Mouse (Mus musculus) kidney, adult 8-10 months (tissue): ENCODE measurements around the gene Ranbp2.
"Not testable (repeated sequence)": the region's sequence is repeated elsewhere in the genome, so short reads cannot be mapped to it uniquely, and the experiment has no call there.

Experiments used
- DNase-seq, 2 experiments: peaks; one replicate each; pipeline ENCODE4 v3.0.0; 2022

Gene Ranbp2

DNA sequence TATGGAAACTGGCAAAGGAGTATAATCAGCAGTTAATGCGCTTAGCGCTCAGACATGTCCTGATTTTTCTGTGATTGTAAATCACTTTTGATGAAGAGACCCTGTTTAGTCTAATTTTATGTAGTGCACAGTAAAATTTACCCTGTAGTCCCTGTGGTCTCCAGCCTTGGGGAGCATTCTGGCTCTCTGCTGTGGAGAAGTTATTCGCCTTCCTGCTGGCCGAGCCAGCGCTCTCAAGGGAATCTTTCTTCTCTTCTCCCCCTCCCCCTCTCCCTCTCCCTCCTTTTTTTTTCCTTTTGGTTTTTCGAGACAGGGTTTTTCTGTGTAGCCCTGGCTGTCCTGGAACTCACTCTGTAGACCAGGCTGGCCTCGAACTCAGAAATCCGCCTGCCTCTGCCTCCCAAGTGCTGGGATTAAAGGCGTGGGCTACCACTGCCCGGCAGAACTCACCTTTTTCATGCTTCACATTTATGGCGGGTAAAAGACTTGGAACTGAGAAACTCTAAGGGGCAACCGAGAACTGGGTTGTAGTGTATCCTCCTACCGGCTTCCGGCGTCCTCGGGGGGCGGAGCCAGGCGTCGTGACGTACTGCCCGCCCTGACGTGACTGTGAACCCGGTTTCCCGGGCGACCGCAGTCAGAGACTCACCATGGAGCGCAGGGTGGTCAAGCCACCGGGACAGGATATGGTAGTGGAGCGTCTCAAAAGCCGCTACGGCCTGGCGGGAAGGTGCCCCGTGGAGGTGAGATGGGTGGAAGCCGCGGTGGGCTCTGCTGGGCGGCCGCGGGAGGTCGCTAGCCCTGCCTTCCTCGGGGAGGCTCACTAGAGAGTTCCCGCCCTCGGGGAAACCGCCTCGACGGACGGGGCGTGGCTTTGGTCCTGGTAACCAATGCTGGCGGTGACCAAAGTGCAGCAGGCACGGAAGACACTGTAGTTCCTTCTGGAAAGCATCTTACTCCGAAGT lies 50.9 kb downstream of the Ranbp2 start, which contains the start of gene Ccdc138:
Gene Ccdc138 (plus strand): TSS at position 629 of the 965 bp plus-strand sequence.
- peak; percentile 93 to 95 for DNase-seq

DNA sequence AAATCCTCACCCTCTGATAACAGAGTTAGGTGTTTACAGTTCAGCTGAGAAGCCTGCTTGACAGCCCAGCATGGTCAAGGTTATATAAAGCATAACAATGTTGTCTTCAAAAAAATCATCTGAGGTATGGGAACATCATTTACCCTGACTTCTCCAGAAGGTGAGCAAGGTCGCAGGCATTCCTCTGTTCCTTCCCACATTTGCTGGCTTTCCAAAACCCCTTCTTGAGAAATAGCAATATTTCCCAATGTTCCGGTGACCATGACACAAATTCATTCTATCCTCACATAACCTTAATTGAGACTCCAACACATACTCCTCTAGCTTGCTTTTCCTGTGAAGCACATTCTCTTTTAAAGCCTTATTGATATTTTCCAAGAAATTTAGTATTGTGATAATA lies 51.8 kb downstream of the Ranbp2 start:
- DNase-seq = no peak

DNA sequence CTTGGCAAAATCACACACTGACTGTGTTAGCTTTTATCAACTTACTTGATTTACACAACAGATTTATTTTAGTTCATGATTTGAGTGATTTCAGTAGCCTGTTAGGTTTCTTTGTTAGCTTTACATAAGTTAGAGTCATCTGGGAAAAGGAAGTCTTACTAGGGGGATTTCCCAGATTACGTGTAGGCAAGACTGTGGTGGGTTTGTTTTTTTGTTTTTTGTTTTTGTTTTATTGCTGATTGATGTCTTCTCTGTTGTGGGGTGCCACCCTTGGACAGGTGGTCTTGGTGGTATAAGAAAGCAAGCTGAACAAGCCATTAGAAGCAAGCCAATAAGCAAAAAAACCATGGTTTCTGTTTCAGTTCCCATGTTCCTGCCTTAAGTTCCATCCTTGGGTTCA lies 82.6 kb downstream of the Ranbp2 start:
- DNase-seq = no peak

DNA sequence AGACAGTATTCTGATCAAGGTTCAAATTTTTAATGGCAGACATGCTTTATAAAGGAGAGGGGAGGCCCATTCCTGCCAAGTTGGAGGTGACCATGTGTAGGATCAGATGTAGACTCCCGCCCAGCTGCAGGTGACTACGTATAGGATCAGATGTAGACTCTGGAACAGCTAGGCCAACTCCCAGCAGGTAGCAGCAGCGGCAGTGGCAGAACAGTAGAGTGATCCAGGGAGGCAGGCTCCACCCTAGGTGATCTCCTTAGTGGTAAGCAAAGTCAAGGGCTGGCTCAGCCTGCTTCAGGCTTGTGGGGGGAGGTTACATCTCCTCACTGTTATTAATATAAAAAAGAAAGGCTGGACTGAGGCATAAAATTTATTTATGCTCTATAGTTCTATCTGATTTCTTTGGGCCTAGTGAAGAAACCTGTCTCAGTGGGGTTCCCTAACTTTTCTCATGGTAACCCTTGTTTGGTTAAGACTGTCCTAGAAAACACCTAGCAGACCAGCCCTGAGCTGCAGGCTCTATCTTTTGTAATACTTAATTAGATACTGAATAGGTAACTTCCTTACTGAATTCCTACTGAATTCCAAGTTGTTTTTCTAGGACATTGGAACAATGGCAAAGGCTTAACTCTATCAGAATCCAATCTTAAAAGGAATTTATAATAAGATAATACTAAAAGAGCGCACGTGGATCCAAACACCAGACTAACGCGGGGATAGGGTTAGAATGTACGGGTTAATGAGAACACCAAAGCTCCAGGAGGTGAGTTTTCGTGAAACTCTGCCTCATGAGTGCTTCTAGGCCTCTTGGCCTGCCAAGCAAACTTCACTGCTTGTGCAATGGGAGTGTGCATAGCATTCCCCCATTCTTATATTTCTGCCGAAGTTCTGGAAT lies 84.4 kb downstream of the Ranbp2 start:
- DNase-seq = no peak

DNA sequence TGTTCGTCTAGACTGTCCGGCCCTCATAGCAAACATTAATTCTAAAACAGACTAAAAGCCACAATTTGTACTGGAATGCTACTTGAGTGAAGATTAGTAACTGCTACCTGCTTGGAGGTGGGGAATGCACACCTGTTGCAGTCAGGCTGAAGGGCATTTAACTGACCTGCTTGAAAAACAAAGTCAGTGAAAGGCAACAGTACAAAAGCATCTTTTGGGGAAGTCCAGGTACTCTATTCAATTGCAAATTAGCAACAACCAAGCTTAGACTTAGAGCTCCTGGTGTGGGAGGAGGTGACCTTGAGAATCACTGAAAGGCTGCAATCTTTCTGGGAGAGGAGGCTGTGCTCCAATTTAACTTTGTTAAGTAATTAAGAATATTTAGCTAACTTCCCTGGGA lies 85.5 kb downstream of the Ranbp2 start:
- DNase-seq = no peak

DNA sequence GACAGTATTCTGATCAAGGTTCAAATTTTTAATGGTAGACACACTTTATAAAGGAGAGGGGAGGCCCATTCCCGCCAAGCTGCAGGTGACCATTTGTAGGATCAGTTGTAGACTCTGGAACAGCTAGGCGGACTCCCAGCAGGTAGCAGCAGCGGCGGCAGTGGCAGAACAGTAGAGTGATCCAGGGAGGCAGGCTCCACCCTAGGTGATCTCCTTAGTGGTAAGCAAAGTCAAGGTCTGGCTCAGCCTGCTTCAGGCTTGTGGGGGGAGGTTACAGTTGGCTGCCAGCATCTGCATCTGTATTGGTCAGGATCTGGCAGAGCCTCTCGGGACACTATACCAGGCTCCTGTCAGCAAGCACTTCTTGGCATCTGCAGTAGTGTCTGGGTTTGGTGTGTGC lies 89.6 kb downstream of the Ranbp2 start:
- not testable (repeated sequence) for DNase-seq

DNA sequence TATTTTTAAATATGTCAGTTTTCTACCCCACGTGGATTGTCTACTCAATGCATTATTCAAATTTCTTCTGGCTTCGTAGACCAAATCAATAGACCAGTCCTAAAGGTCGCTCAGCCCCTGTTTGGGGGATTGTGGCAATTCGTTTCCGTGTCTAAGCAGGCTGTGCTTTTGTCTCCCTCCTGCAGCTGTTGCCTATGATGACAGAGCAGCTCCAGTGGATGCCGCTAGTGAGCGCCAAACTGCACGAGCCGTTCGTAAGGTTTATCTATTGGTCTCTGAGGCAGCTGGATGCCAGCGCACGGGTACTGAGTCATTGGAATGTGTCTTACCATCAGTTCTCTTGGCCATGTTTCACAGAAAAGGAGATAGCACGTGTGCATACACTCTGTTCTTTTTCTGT lies 93.9 kb downstream of the Ranbp2 start:
- no peak for DNase-seq
